Mouse (Mus musculus) brain, adult 2 months (tissue): ENCODE results near the gene Ppm1h.

Experiments used
- DNase-seq: peaks from one replicate; pipeline ENCODE4 v3.0.0; 2011; ENCODE audit warnings: low read depth, low spot score

Gene Ppm1h

DNA sequence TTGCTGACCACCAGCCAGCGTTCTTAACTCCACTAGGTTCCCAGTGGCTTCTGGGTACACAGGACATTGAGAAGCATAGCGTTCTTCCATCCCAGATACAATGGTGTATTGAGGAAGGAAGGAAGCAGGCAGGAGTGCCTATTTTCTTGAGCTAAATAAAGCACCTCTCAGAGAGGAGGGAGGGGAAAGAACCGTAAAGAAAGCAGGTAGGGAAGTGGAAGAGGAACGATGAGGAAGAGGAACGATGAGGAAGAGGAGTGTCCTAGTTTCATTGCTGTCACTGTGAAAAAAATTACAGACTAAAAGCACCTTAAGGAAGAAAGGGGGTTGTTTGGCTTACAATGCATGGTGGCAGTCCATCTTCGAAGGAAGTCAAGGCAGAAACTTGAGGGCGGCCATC, 291.6 kb downstream of the Ppm1h start:
- no peak for DNase-seq

DNA sequence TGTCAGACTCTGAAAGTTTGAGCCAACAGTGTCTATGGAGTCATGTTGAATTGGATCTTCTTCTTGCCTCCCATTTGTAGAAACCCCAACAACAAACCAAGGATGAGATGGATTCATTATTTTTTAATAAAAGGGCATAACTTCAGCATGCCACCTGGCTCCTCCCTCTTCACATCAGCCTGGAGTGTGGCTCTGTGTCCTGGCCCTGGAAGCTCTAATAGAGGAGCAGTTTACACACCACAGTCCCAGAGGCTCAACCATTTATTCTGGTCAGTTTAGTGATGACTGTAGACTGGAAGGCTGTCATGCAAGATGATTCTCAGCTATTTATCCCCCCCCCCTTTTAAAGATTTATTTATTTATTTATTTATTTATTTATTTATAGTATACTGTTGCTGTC, 294.7 kb downstream of the Ppm1h start:
- no peak for DNase-seq

DNA sequence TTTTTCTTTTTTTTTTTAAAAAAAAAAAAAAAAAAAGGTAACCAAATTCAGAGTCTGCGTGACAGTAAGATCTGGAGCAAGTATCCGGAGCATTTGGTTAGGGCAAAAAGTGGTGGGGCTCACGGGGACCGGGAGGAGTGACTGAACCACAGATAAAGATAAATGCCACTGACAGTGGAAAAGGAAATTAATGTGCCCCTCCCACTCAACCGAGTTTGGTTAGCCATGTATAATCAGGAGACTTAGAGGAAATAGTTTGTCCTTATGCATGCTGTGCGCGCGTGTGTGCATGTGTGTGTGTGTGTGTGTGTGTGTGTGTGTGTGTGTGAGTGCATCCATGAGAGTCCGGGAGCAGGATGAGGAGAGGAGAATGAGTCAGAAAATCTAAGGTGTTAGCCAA, 297.5 kb downstream of the Ppm1h start:
- no peak for DNase-seq

DNA sequence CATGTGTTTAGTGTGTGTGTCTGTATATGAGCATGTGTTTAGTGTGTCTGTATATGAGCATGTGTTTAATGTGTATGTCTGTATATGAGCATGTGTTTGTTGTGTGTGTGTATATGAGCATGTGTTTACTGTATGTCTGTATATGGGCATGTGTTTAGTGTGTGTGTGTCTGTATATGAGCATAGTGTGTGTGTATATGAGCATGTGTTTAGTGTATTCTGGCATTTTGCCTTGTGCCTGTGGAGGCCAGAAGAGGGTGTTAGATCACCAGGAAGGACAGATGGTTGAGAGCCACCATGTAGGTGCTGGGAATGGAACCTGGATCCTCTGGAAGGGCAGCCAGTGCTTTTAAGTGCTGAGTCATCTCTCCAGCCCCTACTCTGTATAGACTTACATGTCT, 300.8 kb downstream of the Ppm1h start:
- DNase-seq = no peak

DNA sequence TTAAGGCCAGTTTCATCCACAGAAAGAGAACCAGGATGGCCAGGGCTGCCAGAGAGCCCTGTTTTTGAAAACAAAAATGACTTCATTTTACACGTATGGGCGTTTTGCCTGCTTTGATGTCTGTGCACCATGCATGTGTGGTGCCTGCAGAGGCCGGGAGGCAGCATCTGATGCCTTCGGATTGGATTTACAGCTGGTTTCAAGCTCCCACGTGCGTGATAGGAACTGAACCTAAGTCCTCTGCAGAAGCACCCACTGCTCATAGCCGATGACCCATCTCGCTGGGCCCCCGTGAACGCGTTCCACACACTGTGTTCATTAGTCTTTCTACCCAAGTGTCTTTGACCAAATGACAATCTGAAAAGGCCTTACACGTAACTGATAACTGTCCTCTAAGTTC, 301.6 kb downstream of the Ppm1h start:
- DNase-seq = no peak

DNA sequence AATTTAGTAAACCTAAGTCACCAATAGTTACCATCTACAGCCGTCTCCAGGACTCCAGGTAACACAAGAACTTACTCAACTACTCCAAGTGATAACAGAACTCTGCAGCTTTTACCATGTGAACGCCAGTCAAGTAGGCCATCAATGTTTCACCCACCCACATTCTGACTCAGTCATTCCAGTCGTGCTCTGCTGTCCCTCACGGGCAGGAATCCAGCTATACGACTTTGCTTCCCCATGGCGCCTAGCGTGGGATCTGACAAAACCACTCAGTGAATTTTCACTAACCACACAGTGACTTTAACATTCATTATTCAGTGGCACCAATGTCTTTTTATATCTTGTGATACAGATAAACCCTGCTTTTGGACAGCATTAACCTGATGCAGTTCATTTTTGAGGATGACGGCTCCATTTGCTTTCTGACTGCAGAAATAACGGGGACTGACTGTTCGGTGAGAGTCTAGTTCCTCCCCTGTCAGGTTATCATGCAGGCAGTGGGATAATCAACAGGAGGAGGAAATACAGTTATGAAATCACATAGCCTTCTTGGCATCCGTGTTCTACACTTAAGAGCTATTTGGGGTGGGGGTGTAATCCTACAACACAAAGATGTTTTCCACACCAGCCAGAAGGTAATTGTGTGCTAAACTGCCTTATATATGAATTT, 304.5 kb downstream of the Ppm1h start:
- peak; percentile 81 for DNase-seq

DNA sequence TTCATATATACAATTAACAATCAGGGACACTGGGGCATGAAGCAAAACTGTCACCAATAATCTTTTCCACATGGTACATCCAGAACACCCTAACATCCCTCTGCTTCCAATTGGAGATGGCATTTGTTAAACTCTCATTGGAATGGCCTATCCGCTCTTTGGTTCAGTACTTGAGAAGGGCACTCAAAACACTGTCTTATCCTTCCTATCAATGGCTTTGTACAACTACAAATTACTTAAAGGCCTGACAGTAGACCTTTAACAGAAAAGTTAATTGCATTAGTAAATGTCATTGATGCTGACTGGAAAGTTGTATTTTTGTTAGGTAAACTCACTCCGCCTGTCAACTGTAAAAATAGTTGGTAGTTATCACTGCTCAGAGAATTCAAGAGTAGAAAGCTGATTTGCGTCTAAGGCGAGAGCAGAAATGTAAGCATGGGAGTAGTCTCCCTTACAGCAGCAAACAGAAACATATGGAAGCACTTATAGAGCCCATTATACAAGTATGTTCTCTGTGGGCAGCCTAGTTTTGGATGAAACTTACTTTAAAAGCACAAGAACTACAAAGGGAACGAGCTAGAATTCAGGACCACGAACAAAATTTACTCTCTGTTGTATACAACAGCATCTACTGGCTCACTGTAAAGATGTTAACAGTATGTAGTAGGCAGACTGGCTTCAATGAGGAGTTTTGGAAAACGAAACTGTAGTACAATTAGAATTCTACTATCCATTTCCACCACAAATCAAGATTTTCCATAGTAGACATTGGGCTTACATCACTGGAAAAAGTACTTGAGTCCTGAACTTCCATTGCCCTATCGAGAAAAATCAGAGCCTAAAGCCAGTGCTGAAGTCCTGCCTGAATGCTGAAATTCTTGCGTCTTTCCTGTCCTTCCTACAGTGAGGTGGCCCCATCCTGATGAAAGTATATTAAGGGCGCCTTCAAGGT, 305.3 kb downstream of the Ppm1h start:
- DNase-seq = no peak

DNA sequence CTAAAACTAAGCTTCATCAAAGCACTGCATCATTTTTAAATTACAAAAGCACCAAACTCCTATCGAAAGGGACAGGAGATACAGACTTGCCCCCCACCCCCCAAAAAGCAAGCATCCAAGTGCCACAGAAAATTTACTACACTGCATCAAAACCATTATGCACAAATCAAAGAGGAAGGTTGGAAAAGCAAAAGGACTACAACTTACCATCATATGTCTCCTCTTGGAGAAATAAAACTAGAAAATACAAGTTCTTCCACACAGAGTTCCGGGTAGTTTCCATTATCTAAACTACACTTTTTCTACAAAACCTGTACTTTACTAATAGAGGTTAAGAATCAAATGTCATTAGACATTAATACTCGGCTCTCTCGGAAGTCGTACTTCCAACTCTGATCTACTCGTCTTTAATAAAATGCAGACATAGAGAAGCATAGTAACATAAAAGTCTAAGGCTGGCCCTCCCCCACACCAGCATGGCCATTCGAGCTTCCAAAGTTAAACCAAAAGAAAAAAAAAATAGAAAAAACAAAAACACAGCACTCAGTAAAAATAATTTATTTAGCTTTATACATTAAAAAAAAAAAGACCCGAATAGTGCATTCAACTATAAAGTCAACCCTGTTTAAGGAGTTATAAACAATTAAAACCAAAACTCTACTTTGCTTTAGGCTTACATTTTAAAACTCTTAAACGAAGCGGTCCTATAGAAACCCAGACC, 306.1 kb downstream of the Ppm1h start:
- DNase-seq = no peak

DNA sequence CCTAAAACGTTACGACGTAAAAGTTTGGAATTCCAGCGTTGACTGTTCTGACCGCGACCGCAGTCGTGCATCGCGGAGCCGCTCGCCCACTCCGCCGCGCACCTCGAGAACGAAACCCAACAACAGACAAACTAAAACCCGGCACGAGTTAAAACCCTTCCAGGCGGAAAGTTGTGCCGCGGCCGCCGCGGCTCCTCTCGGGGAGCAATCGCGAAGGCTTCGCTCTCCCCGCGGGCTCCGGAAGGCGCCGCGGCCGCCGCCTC, 306.6 kb downstream of the Ppm1h start:
- DNase-seq = peak; percentile 52

DNA sequence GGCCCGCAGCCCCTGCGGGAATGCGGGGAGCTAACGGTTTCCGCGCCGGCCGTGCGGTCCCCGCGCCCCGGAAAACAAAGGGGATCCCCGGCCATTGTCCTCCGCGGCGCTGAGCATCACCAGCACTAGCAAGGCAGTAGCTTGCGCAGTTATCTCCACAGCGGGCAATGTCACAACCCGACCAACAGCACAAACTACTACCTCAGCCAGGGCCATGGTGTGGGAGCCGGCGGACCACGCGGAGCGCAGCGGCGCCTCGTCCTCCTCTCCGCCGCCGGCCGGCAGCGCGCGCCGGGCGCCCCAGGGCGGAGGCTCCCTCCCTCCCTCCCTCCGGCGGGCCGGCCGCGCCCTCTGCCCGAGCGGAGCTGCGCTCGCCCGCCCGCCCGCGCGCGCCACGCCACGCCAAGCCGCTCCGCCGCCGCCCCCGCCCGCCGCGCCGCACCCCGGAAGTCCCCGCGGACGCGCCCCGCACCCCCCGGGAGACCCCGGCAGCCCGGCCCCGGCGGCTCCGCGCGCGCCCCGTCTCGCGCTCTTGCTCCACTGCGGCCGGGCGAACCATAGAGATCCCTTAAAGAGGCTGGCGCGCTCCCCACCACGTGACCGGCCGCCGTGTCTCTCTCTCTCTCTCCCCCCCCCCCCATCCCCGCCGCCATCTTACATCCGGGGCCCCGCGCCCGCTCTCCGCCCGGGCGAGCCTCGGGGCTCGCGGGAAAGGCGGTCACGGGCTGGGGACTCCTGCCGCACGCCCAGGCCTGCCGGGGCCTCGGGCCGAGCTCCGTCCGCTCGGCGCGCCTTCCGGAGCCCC, 307.2 kb downstream of the Ppm1h start:
- peak; percentile 87 for DNase-seq

DNA sequence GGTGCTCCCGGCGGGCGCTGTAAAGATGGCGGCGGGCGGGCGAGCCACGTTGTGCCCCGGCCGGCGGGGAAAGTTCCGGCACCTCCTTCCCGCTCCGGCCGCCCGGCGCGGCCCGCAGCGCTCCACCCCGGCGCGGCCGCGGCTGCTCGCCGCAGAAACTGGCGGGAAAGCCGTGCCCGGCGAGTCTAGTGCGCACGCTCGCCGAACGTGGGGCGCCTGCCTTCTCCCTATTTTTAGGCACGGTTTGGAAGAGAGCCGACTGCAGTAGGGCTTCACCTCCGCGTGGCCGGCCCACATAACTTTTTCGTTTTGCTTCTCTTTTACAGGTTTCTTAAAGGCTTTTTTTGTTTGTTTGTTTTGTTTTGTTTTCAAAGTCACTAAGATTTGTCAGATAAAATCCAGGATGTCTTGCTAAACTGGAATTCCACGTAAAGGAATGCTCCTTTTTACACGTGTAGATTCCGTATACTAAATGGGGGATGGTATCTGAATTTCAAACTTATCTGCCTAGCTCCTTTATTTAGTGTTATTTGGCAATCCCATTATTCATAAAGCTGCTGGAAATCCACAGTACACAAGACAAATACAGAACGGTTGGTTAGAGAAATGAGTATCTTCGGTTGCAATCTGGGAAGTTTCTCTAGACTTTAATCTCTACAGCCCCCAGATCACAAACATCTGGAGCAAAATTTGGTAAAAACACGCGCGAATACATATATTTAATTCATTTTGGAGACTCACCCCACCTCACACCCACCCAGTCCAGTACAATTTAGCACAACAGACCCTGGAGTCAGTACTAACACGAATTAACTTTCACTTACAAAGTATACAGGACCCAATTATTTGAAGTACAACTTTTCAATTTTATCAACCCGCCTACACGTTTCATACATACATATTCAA, 308.0 kb downstream of the Ppm1h start:
- DNase-seq = peak; percentile 91

DNA sequence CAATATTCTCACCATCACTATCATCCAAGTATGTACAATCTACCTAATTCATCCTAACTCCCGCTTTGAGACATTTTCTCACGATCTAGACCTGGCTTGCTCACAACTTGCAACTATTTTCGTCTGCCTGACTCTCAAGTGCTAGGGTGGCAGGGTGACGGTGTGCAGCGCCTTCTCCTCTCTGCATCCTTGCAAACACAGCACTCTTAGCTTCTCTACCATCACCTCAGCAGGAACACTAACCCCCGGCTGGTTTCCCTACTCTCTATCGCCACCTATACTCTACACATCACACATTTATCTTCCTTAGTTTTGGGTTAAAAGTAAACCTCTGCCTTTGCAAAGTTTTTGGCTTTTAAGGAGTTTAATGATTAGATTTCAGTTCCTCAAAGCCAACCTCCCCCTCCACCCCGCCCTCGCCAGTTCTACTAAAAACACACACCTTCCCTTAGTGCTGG, 309.1 kb downstream of the Ppm1h start:
- DNase-seq = peak; percentile 86

DNA sequence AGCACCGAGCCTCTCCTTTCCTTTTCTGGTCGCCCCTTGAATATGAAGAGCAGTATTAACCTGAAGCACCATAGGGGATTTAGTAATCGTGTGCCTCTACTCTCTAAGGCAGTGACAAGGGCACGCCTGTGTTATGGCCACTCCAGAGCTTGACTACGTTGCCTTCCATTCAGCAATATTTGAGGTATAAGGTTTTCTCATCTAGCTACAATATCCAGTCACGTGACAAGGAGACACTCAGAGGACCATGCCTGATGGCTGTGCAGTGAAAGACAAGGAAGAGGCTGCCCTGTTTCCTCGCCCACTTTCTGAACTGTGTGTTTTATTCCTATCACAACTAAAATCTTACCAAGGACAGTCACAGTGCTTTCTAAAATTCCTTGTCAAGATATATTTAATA, 309.8 kb downstream of the Ppm1h start:
- no peak for DNase-seq

DNA sequence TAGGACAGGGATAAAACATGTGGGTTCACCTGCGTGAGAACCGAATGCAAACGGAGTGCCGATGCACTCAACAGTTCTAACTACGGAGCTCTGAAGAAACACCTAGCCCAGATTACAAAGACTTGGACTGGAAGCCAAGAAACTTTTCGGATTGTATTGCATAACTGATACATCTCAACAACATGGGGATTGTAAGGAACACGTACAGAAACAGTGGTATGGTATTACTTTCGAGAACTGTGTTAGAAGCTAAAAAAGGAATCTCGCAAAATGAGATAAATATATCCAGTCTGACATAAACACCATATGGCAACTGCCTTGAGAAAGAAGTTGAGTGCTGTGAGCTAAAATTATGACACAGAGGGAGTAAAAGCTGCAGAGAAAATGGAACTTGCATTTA, 311.4 kb downstream of the Ppm1h start:
- DNase-seq = peak; percentile 83

DNA sequence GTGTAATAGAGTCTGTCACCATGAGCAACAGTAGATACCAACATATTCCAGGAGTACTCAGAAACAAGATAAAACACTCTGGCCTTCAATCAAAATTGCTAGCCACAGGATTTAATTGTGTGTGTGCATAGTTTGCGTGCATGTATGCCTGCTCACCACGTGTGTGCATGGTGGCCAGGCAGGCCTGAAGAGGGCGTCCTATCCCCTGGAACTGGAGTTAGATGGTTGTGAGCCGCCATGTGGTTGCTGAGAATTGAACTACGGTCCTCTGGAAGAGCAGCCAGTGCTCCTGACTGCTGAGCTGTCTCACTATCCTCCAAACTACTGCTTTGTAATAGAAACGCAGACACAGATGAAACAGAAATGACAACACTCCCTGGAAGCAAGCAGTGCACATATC, 312.0 kb downstream of the Ppm1h start:
- DNase-seq = peak; percentile 31

DNA sequence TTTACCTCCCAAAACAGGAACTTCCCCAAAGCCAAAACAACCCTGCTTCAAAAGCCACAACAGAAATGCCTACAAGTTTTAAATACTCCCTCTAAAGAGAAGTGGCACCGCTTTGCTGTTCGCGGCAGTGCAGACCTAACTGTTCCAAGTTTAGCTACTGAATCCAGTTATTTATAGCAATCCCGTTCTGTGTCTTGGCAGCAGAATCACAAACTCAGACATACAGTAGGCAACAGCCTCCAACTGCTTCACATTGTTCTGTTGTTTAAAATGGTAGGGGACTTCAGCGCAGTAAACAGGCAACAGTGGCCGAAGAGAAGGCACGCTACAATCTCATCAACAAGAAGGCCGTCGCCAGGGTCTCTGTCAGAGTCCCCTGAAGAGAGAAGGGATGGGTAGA, 312.5 kb downstream of the Ppm1h start:
- DNase-seq = peak; percentile 93

DNA sequence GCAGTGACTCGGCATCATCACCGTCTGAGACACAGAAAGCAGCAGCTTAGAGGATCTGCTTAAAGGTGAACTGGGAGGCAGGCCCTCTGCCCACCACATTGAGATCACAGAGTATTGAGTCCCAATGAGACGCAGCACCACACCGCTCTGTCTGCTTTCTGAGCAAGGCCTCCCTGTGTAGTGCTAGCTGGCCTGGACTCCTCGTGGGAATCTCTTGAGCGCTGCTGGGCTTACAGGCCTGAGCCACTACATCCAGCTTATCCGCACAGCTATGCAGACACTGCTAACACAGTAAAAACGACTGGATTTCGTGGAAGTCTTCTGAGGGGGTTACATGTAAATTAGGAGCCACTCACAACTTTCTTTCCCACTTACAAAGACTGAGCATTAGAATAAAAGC, 313.1 kb downstream of the Ppm1h start:
- peak; percentile 46 for DNase-seq

DNA sequence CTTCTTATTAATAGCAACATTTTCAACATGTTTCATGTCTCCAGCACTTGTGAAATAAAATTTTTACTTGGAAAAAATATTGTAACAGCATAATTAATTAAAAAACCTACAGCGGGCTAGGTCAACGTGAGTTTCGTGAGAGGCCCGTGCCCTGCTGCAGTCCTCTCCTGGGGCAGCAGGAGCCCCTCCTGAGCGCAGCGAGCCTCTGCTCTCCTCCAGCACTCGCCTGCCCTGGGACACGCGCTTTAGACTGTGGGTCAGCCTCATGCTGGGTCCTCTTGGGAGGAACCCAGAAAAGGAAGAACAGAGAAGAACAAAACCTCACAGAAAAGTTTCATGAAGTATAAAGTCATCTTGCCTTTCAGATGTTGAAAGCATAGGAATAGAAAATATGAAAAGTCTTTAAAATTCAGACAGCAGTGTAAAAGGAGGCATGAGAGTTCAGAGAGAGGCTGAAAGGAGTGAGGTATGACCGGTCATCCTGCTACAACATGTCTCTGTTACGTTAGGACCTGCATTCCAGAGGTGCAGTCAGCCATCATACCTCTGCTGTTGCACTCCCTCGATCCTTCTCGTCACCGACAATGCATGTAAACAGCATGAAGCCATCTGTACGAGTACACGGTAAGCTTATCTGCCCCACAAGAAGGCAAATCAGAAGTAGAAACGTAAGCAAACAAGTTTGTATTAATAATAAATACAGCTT, 316.0 kb downstream of the Ppm1h start:
- no peak for DNase-seq
